Mouse (Mus musculus) lung, postnatal 0 days (tissue): Measurements from ENCODE around the gene Rps6ka1.

Experiments
- CTCF ChIP-seq: IDR thresholded peaks from 2 replicates; pipeline ENCODE4 v1.5.1; 2016; ENCODE audit warnings: antibody characterized with exemption, mild to moderate bottlenecking
- EP300 ChIP-seq: IDR thresholded peaks from 2 replicates; pipeline ENCODE4 v1.6.1; 2016; ENCODE audit warnings: antibody characterized with exemption, mild to moderate bottlenecking, control low read depth

- no peak for TF ChIP-seq EP300
- no peak for TF ChIP-seq CTCF
Observed at GRCm38 (mm10) chr4:133928576-133929277, 41.1 kb upstream of the Rps6ka1 start.
